Mouse (Mus musculus) MEL (cell line): ENCODE data around the gene Ccdc32. TPM values are rescaled to one million over a fixed set of nuclear protein-coding genes. Genes with fewer than 3 reads are reported as not detected.

Experiments
- DNase-seq: peaks from one replicate; pipeline ENCODE4 v3.0.0; 2011; ENCODE audit warnings: low read depth, low spot score
- H3K27ac ChIP-seq: 2 replicates; pipeline ENCODE4 v1.5.1; 2012; ENCODE audit warnings: low read depth, mild to moderate bottlenecking, control low read depth, low read length, moderate library complexity; ENCODE audit not compliant: control insufficient read depth
- H3K27me3 ChIP-seq, 2 experiments: fragments of 150-350 bp in 1 of 2; sonication (generic) in 1 of 2; 2 replicates each; pipeline ENCODE4 v1.6.1; 2012; ENCODE audit warnings: low read length in 2 of 2, mild to moderate bottlenecking in 2 of 2, improper control_type of control experiment in 1 of 2, moderate library complexity in 1 of 2; ENCODE audit not compliant: insufficient read depth in 2 of 2, control insufficient read depth in 1 of 2
- H3K36me3 ChIP-seq, 2 experiments: 2 replicates each; pipeline ENCODE4 v1.6.1; 2012 to 2014; ENCODE audit warnings: low read length in 2 of 2, improper control_type of control experiment in 1 of 2, inconsistent platforms in 1 of 2, mild to moderate bottlenecking in 1 of 2; ENCODE audit not compliant: insufficient read depth in 2 of 2, control insufficient read depth in 1 of 2
- H3K4me1 ChIP-seq, 2 experiments: fragments of 150-350 bp in 1 of 2; sonication (generic) in 1 of 2; 2 replicates each; pipeline ENCODE4 v1.6.1; 2012; ENCODE audit warnings: low read length in 2 of 2, improper control_type of control experiment in 1 of 2, mild to moderate bottlenecking in 1 of 2; ENCODE audit not compliant: insufficient read depth in 2 of 2, control insufficient read depth in 1 of 2
- H3K4me3 ChIP-seq, 2 experiments: fragments of 150-350 bp in 1 of 2; sonication (generic) in 1 of 2; 2 replicates each; pipeline ENCODE4 v1.5.1; 2012; ENCODE audit warnings: low read depth in 2 of 2, low read length in 2 of 2, mild to moderate bottlenecking in 2 of 2, moderate library complexity in 2 of 2, control low read depth in 1 of 2, improper control_type of control experiment in 1 of 2; ENCODE audit not compliant: control insufficient read depth in 1 of 2, insufficient read depth in 1 of 2
- H3K79me2 ChIP-seq: 2 replicates; pipeline ENCODE4 v1.6.1; 2012; ENCODE audit warnings: mild to moderate bottlenecking, low read length, moderate library complexity; ENCODE audit not compliant: control insufficient read depth, poor library complexity, insufficient read depth
- H3K9ac ChIP-seq: 2 replicates; pipeline ENCODE4 v1.6.1; 2012; ENCODE audit warnings: low read depth, mild to moderate bottlenecking, control low read depth, low read length, moderate library complexity; ENCODE audit not compliant: control insufficient read depth, poor library complexity, severe bottlenecking
- H3K9me3 ChIP-seq: fragments of 150-350 bp; sonication (generic); replicated peaks from 2 replicates; pipeline ENCODE4 v1.6.1; 2012; ENCODE audit warnings: mild to moderate bottlenecking, low read length, improper control_type of control experiment, moderate library complexity; ENCODE audit not compliant: insufficient read depth
- CHD1 ChIP-seq: IDR thresholded peaks from 2 replicates; pipeline ENCODE4 v1.6.1; 2012; ENCODE audit warnings: low read depth, mild to moderate bottlenecking, inconsistent platforms, low read length, improper control_type of control experiment
- CHD2 ChIP-seq: IDR thresholded peaks from 2 replicates; pipeline ENCODE4 v1.6.1; 2011; ENCODE audit warnings: low read length, improper control_type of control experiment
- ELF1 ChIP-seq: IDR thresholded peaks from 2 replicates; pipeline ENCODE4 v1.6.1; 2014; ENCODE audit warnings: low read depth, mild to moderate bottlenecking, inconsistent platforms, low read length, improper control_type of control experiment, moderate library complexity
- EP300 ChIP-seq, 2 experiments: IDR thresholded peaks; 2 replicates each; pipeline ENCODE4 v1.6.1; 2011; ENCODE audit warnings: improper control_type of control experiment in 2 of 2, low read length in 2 of 2, low read depth in 1 of 2, mild to moderate bottlenecking in 1 of 2
- GATA1 ChIP-seq: IDR thresholded peaks from 2 replicates; pipeline ENCODE4 v1.6.1; 2011; ENCODE audit warnings: low read depth, low read length, improper control_type of control experiment
- JUND ChIP-seq: IDR thresholded peaks from 2 replicates; pipeline ENCODE4 v1.6.1; 2011; ENCODE audit warnings: low read depth, mild to moderate bottlenecking, improper control_type of control experiment, low read length
- MAX ChIP-seq: IDR thresholded peaks from 2 replicates; pipeline ENCODE4 v1.6.1; 2011; ENCODE audit warnings: low read length, improper control_type of control experiment
- MYB ChIP-seq: IDR thresholded peaks from 2 replicates; pipeline ENCODE4 v1.6.1; 2011; ENCODE audit warnings: mild to moderate bottlenecking, low read depth, low read length, improper control_type of control experiment
- MYC ChIP-seq: IDR thresholded peaks from 2 replicates; pipeline ENCODE4 v1.6.1; 2011; ENCODE audit warnings: low read depth, mild to moderate bottlenecking, low read length, improper control_type of control experiment, moderate library complexity
- POLR2A ChIP-seq, 2 experiments: IDR thresholded peaks; 2 replicates each; pipeline ENCODE4 v1.6.1; 2011 to 2012; ENCODE audit warnings: low read length in 2 of 2, mild to moderate bottlenecking in 2 of 2, control low read depth in 1 of 2, improper control_type of control experiment in 1 of 2, low read depth in 1 of 2, moderate library complexity in 1 of 2; ENCODE audit not compliant: control insufficient read depth in 1 of 2, insufficient read depth in 1 of 2, poor library complexity in 1 of 2
- POLR2AphosphoS5 ChIP-seq: IDR thresholded peaks from 2 replicates; pipeline ENCODE4 v1.6.1; 2012; ENCODE audit warnings: low read depth, borderline replicate concordance, mild to moderate bottlenecking, inconsistent platforms, low read length, moderate library complexity, mixed read lengths
- RCOR1 ChIP-seq: IDR thresholded peaks from 2 replicates; pipeline ENCODE4 v1.6.1; 2012; ENCODE audit warnings: low read depth, mild to moderate bottlenecking, inconsistent platforms, low read length, improper control_type of control experiment
- SIN3A ChIP-seq: IDR thresholded peaks from 2 replicates; pipeline ENCODE4 v1.6.1; 2012; ENCODE audit warnings: low read length, improper control_type of control experiment, inconsistent platforms
- TBP ChIP-seq: IDR thresholded peaks from 2 replicates; pipeline ENCODE4 v1.8.0; 2011; ENCODE audit warnings: low read depth, low read length, improper control_type of control experiment
- UBTF ChIP-seq: IDR thresholded peaks from 2 replicates; pipeline ENCODE4 v1.6.1; 2012; ENCODE audit warnings: low read depth, mild to moderate bottlenecking, inconsistent platforms, low read length, improper control_type of control experiment, moderate library complexity, borderline replicate concordance; ENCODE audit not compliant: insufficient read depth
- USF1 ChIP-seq: IDR thresholded peaks from 2 replicates; pipeline ENCODE4 v1.6.1; 2014; ENCODE audit warnings: low read depth, mild to moderate bottlenecking, inconsistent platforms, low read length, improper control_type of control experiment, moderate library complexity
- ZMIZ1 ChIP-seq: IDR thresholded peaks from 2 replicates; pipeline ENCODE4 v1.6.1; 2012; ENCODE audit warnings: low read depth, mild to moderate bottlenecking, inconsistent platforms, low read length, improper control_type of control experiment, moderate library complexity
- polyA plus RNA-seq, 2 experiments: library from polyadenylated mRNA; stranded (reverse) in 1 of 2; unstranded in 1 of 2; fragments of >175 nt in 1 of 2; fragments of >200 nt in 1 of 2; gene quantifications; 2 replicates each; pipeline versions ENCODE4 v1.2.1 to v1.2.4; 2012; ENCODE audit warnings: low replicate concordance in 2 of 2, low read depth in 1 of 2; ENCODE audit not compliant: insufficient read length in 2 of 2, insufficient read depth in 1 of 2, missing spikeins in 1 of 2
- total RNA-seq: library from RNA; depleted of rRNA; stranded (reverse); fragments of 300-350 nt; gene quantifications from 2 replicates; pipeline ENCODE4 v1.2.3, GENCODE M21; 2012

Gene Ccdc32
- total and polyA plus RNA-seq, 3 experiments, result 15.0 to 18.7 TPM; not detected in 1

DNA sequence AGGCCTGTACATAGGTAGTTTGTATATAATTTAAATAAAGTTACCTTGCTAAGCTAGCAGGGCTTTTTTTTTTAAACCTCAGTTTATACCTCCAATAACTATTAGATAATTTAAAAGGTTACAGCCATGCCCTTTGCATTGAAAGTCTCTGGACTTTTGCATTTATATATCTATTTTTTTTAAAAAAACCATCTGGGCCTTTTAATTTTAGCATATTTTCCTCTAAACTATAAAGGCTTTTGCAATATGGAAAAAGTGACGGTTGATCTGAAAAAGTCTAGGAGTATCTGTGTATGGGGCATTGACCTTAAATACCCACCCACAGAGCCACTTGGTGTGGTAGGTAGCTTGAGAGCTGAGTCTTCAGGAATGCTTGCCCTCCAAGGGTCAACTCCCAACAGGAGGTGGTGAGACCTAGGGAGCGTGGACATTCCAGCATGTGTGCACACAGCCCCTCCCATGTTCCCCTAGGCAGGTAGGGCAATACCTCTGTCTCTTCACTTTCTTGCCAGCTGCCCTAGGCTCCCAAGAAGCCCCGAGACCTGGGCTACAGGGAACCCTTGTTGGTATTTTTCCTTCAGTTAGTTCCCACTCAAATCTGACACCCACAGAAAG is 30.1 kb downstream of the Ccdc32 start:
- no peak overlapping the region for H3K27ac ChIP-seq
- DNase-seq, result no peak
- peaks cover 0 to 2% of the 10 kb centered on the region in 2 experiments; a peak in 2 of 4 replicates for H3K27me3 ChIP-seq
- H3K4me3 ChIP-seq, result no peak overlapping the region
- TF ChIP-seq POLR2A (IDR thresholded peaks at IDR 0.05; ENCODE audit: control insufficient read depth in 1 of 2, insufficient read depth in 1 of 2, low read depth in 1 of 2, low read length in 2 of 2, poor library complexity in 1 of 2) (no peak), ELF1 (no peak), GATA1 (no peak), JUND (no peak), POLR2AphosphoS5 (no peak), MYC (no peak), USF1 (no peak), MYB (no peak), RCOR1 (no peak), SIN3A (no peak)
- no peak overlapping the region; the same call in 1 of the 2 replicates for H3K9ac ChIP-seq
- H3K79me2 ChIP-seq, result no peaks in the 10 kb centered on the region
- peaks cover 0 to 14% of the 10 kb centered on the region in 2 experiments for H3K4me1 ChIP-seq
- H3K9me3 ChIP-seq, result no peaks in the 10 kb centered on the region
- peaks cover 0 to 4% of the 10 kb centered on the region in 2 experiments; a peak in 2 of 4 replicates for H3K36me3 ChIP-seq

GRCm38 (mm10) chr2:118998115-118998866 is 30.9 kb downstream of the Ccdc32 start:
- Histone ChIP-seq H3K9ac (no peak overlapping the region), H3K79me2 (no peaks in the 10 kb centered on the region), H3K4me1 (peaks cover 0 to 14% of the 10 kb centered on the region in 2 experiments), H3K27ac (no peak overlapping the region), H3K9me3 (no peaks in the 10 kb centered on the region), H3K4me3 (no peak overlapping the region), H3K27me3 (peaks cover 2% of the 10 kb centered on the region in 2 experiments), H3K36me3 (peaks cover 0 to 4% of the 10 kb centered on the region in 2 experiments; a peak in 2 of 4 replicates)
- TF ChIP-seq MAX (no peak), UBTF (no peak), ZMIZ1 (no peak), SIN3A (no peak), EP300 (IDR thresholded peaks at IDR 0.05; ENCODE audit: low read depth in 1 of 2, low read length in 2 of 2) (no peak), ELF1 (no peak), MYC (no peak), TBP (no peak), CHD2 (no peak), CHD1 (no peak)
- DNase-seq, result no peak
